Mouse (Mus musculus): ENCODE measurements around the gene Pskh1.

- TF ChIP-seq CTCF (conservative IDR thresholded peaks at IDR 0.05; ENCODE audit: low read length) (no peak), POU5F1 (IDR thresholded peaks at IDR 0.05; ENCODE audit: borderline replicate concordance, low read length) (no peak), NANOG (IDR thresholded peaks at IDR 0.05; ENCODE audit: borderline replicate concordance, low read length) (no peak)
These were observed 59.1 kb downstream of the Pskh1 start for GRCm38 (mm10) chr8:105959350-105959749.
